Mouse (Mus musculus) midbrain, embryonic 15.5 days (tissue): ENCODE data around the gene Aldh4a1. TPM values are rescaled to one million over a fixed set of nuclear protein-coding genes. Genes with fewer than 3 reads are reported as not detected.

ENCODE experiments used
- ATAC-seq: fragments of 200-750 bp; cut with Nextera tagmentation; replicated peaks from 2 replicates; pipeline ENCODE4 v1.8.0; 2017; ENCODE audit warnings: moderate TSS enrichment
- H3K27ac ChIP-seq: fragments of 300-500 bp; sonication (generic); 2 replicates; pipeline ENCODE4 v1.5.1; 2015; ENCODE audit warnings: mild to moderate bottlenecking, inconsistent platforms
- H3K27me3 ChIP-seq: fragments of 300-500 bp; sonication (generic); replicated peaks from 2 replicates; pipeline ENCODE4 v1.6.1; 2015; ENCODE audit warnings: inconsistent platforms
- H3K36me3 ChIP-seq: fragments of 300-500 bp; sonication (generic); replicated peaks from 2 replicates; pipeline ENCODE4 v1.6.1; 2015; ENCODE audit warnings: inconsistent platforms
- H3K4me1 ChIP-seq: fragments of 300-500 bp; sonication (generic); 2 replicates; pipeline ENCODE4 v1.6.1; 2015; ENCODE audit warnings: inconsistent platforms
- H3K4me2 ChIP-seq: fragments of 300-500 bp; sonication (generic); 2 replicates; pipeline ENCODE4 v1.6.1; 2015; ENCODE audit warnings: inconsistent platforms, mild to moderate bottlenecking, moderate library complexity
- H3K4me3 ChIP-seq: fragments of 300-500 bp; sonication (generic); 2 replicates; pipeline ENCODE4 v1.5.1; 2015; ENCODE audit warnings: mild to moderate bottlenecking, inconsistent platforms
- H3K9ac ChIP-seq: fragments of 300-500 bp; sonication (generic); 2 replicates; pipeline ENCODE4 v1.6.1; 2015; ENCODE audit warnings: mild to moderate bottlenecking, inconsistent platforms
- H3K9me3 ChIP-seq: fragments of 300-500 bp; sonication (generic); 2 replicates; pipeline ENCODE4 v1.6.1; 2016; ENCODE audit warnings: inconsistent platforms
- WGBS: fragments of 180-500 bp; shearing (Covaris S2); methylation state at CpG from one replicate; pipeline ENCODE4 v1.1.7; 2015; ENCODE audit warnings: mixed read lengths; 5-methylcytosine and 5-hydroxymethylcytosine counted together
- microRNA-seq: library from miRNA; unstranded; fragments of <30 nt; microRNA quantifications from one replicate; pipeline ENCODE4, GENCODE M21; 2016
- polyA plus RNA-seq: library from polyadenylated mRNA; unstranded; fragments of >200 nt; fragmentation: Nextera tagmentation; extraction: Ambion mirVana; gene quantifications from 2 replicates; pipeline ENCODE4 v1.2.1, GENCODE M21; 2015

Aldh4a1 gene
- polyA plus RNA-seq, 1 experiment from 2014 or later, result 27.1 TPM

GRCm38 (mm10) chr4:139698602-139699001 lies 75.9 kb downstream of the Aldh4a1 start:
- 74% methylated on average over 8 of the region's 8 CpGs for WGBS
- Histone ChIP-seq H3K9ac (no peak overlapping the region), H3K9me3 (no peaks in the 10 kb centered on the region), H3K27ac (no peak overlapping the region), H3K27me3 (no peaks in the 10 kb centered on the region; the same call in 1 of the 2 replicates), H3K4me2 (no peak overlapping the region), H3K36me3 (no peaks in the 10 kb centered on the region), H3K4me3 (no peak overlapping the region), H3K4me1 (0 out of 2 replicates have a peak, but pooled peaks cover 4% of the 10 kb centered on the region)
- ATAC-seq, result no peak

Small RNA genes lying within 50 kb of the gene (microRNA-seq; reads per million reads assigned to microRNA genes)
- gene Gm25571 (not detected), gene Mir7020 (not detected)

Other genes with a start within 250 kb of the Aldh4a1 start
- 4.1 and 4.3 TPM in 2 replicates for gene Iffo2, start 92.3 kb upstream of the Aldh4a1 start, polyA plus RNA-seq
- gene Gm21969, start 19.7 kb upstream of the Aldh4a1 start, polyA plus RNA-seq, result not detected in 2 replicates
- not detected in 2 replicates for gene Tas1r2, start 30.7 kb downstream of the Aldh4a1 start, polyA plus RNA-seq
- gene Pax7, start 210.7 kb downstream of the Aldh4a1 start, polyA plus RNA-seq, result 3.5 and 3.8 TPM in 2 replicates